ENCODE assay signal across 14 mouse cellular contexts in genomic region chr3:97324046-97324445, GRCm38 (mm10). TPM values are rescaled to one million over a fixed set of nuclear protein-coding genes. Genes with fewer than 3 reads are reported as not detected.
DNase-seq lines count a peak whose midpoint lies in the region; ATAC-seq lines count a peak whose summit lies in the region.
"Had no signal": no experiment of that assay in that cellular context is flagged by ENCODE, and none has a peak within 500 bp of the region (broad histone marks: within the 10 kb centered on the region; RNA-seq: fewer than 3 reads in every experiment).

No protein-coding gene starts in this region.

- 39% methylated on average over 17 of the region's 17 CpGs for WGBS in neural tube, embryonic 11.5 days
- WGBS in hindbrain, embryonic 10.5 days: 52% methylated on average over 17 of the region's 17 CpGs
- WGBS in midbrain, embryonic 12.5 days: 39% methylated on average over 17 of the region's 17 CpGs
- 48% methylated on average over 17 of the region's 17 CpGs for WGBS in stomach, embryonic 16.5 days
- 69% methylated on average over 17 of the region's 17 CpGs for WGBS in kidney, embryonic 16.5 days

- no peak overlapping the region for H3K4me3 ChIP-seq in neural tube, embryonic 11.5 days (ENCODE audit: low read depth, low read length)
- H3K4me3 ChIP-seq in hindbrain, embryonic 10.5 days: no peak overlapping the region
- H3K4me3 ChIP-seq in midbrain, embryonic 12.5 days: 0 out of 2 replicates have a peak overlapping the region, but pooled peaks have one; percentile 3
- no peak overlapping the region; the same call in 1 of the 2 replicates for H3K4me3 ChIP-seq in stomach, embryonic 16.5 days (replicated peaks; ENCODE audit: low read length)
- no peak overlapping the region for H3K4me3 ChIP-seq in kidney, embryonic 16.5 days (ENCODE audit: low read length)
- H3K4me3 ChIP-seq: embryonic facial prominence, embryonic 12.5 days had no signal

- no peak overlapping the region for H3K27ac ChIP-seq in neural tube, embryonic 11.5 days (ENCODE audit: low read depth, low read length)
- H3K27ac ChIP-seq in hindbrain, embryonic 10.5 days: no peak overlapping the region; the same call in 1 of the 2 replicates
- no peak overlapping the region for H3K27ac ChIP-seq in midbrain, embryonic 12.5 days (replicated peaks)
- H3K27ac ChIP-seq in stomach, embryonic 16.5 days (ENCODE audit: low read length): no peak overlapping the region
- H3K27ac ChIP-seq in kidney, embryonic 16.5 days (ENCODE audit: low read length): no peak overlapping the region
- H3K27ac ChIP-seq: embryonic facial prominence, embryonic 12.5 days; macrophage had no signal

- 0 out of 2 replicates have a peak, but pooled peaks have one; percentile 52 for ATAC-seq in neural tube, embryonic 11.5 days (ENCODE audit: insufficient read depth, low FRiP score, low TSS enrichment)
- peak; percentile 44; the same call in 1 of the 2 replicates for ATAC-seq in midbrain, embryonic 12.5 days (ENCODE audit: low FRiP score, low read depth)
- ATAC-seq in stomach, embryonic 16.5 days (ENCODE audit: insufficient read depth, low FRiP score): no peak
- no peak for ATAC-seq in kidney, embryonic 16.5 days (ENCODE audit: low FRiP score, low TSS enrichment)

- no peaks in the 10 kb centered on the region for H3K27me3 ChIP-seq in neural tube, embryonic 11.5 days (ENCODE audit: control insufficient read depth, insufficient read depth, low read length)
- peaks cover 4% of the 10 kb centered on the region; the same call in 1 of the 2 replicates for H3K27me3 ChIP-seq in hindbrain, embryonic 10.5 days (ENCODE audit: insufficient read depth, poor library complexity, severe bottlenecking)
- H3K27me3 ChIP-seq in midbrain, embryonic 12.5 days: peaks cover 6% of the 10 kb centered on the region; the same call in 1 of the 2 replicates
- no peaks in the 10 kb centered on the region for H3K27me3 ChIP-seq in stomach, embryonic 16.5 days (ENCODE audit: control insufficient read depth, insufficient read depth, low read length)
- no peaks in the 10 kb centered on the region for H3K27me3 ChIP-seq in kidney, embryonic 16.5 days (ENCODE audit: insufficient read depth, low read length)
- H3K27me3 ChIP-seq: embryonic facial prominence, embryonic 12.5 days had no signal

- DNase-seq in neural tube, embryonic 11.5 days (ENCODE audit: low spot score): peak; percentile 55
- DNase-seq in neural tube, embryonic 10.5 days (ENCODE audit: extremely low spot score, low spot score): no peak
- peak; percentile 31 for DNase-seq in hindbrain, embryonic 10.5 days (ENCODE audit: low spot score)
- no peak for DNase-seq in gastrocnemius, postnatal 10 days
- no peak for DNase-seq in heart, adult 11 months
- DNase-seq: heart, postnatal 36 days; liver; spleen, adult 18-20 months; thymus, postnatal 4 days had no signal

- no peak overlapping the region for H3K9ac ChIP-seq in neural tube, embryonic 11.5 days (ENCODE audit: low read length)
- no peak overlapping the region for H3K9ac ChIP-seq in midbrain, embryonic 12.5 days (replicated peaks)
- no peak overlapping the region for H3K9ac ChIP-seq in stomach, embryonic 16.5 days (ENCODE audit: low read length)
- no peak overlapping the region for H3K9ac ChIP-seq in kidney, embryonic 16.5 days (replicated peaks; ENCODE audit: low read length)
- H3K9ac ChIP-seq: embryonic facial prominence, embryonic 12.5 days had no signal

- H3K4me2 ChIP-seq in neural tube, embryonic 11.5 days (ENCODE audit: low read depth): no peak overlapping the region
- H3K4me2 ChIP-seq in midbrain, embryonic 12.5 days (replicated peaks): peak overlapping the region; percentile 31
- peak overlapping the region; percentile 25; the same call in 1 of the 2 replicates for H3K4me2 ChIP-seq in stomach, embryonic 16.5 days (ENCODE audit: low read depth, low read length)
- H3K4me2 ChIP-seq in kidney, embryonic 16.5 days (replicated peaks; ENCODE audit: low read depth, low read length): no peak overlapping the region
- H3K4me2 ChIP-seq: embryonic facial prominence, embryonic 12.5 days had no signal

- peaks cover 5% of the 10 kb centered on the region; the same call in 1 of the 2 replicates for H3K4me1 ChIP-seq in neural tube, embryonic 11.5 days (ENCODE audit: control insufficient read depth, insufficient read depth, low read length)
- H3K4me1 ChIP-seq in hindbrain, embryonic 10.5 days (replicated peaks): peaks cover 36% of the 10 kb centered on the region
- peaks cover 18% of the 10 kb centered on the region for H3K4me1 ChIP-seq in midbrain, embryonic 12.5 days
- no peaks in the 10 kb centered on the region; the same call in 1 of the 2 replicates for H3K4me1 ChIP-seq in stomach, embryonic 16.5 days (ENCODE audit: control insufficient read depth, insufficient read depth, low read length)
- H3K4me1 ChIP-seq in kidney, embryonic 16.5 days (ENCODE audit: insufficient read depth, low read length): no peaks in the 10 kb centered on the region
- H3K4me1 ChIP-seq: embryonic facial prominence, embryonic 12.5 days had no signal

- H3K9me3 ChIP-seq in neural tube, embryonic 11.5 days (ENCODE audit: control insufficient read depth, low read length): no peaks in the 10 kb centered on the region
- H3K9me3 ChIP-seq in hindbrain, embryonic 10.5 days: peaks cover 5% of the 10 kb centered on the region; the same call in 1 of the 2 replicates
- peaks cover 4% of the 10 kb centered on the region; the same call in 1 of the 2 replicates for H3K9me3 ChIP-seq in midbrain, embryonic 12.5 days
- H3K9me3 ChIP-seq in stomach, embryonic 16.5 days (replicated peaks; ENCODE audit: control insufficient read depth, low read length): 0 out of 2 replicates have a peak, but pooled peaks cover 3% of the 10 kb centered on the region
- H3K9me3 ChIP-seq in kidney, embryonic 16.5 days (ENCODE audit: low read length): 0 out of 2 replicates have a peak, but pooled peaks cover 3% of the 10 kb centered on the region
- H3K9me3 ChIP-seq: embryonic facial prominence, embryonic 12.5 days had no signal

- H3K36me3 ChIP-seq in neural tube, embryonic 11.5 days (ENCODE audit: control insufficient read depth, insufficient read depth, low read length): no peaks in the 10 kb centered on the region
- no peaks in the 10 kb centered on the region for H3K36me3 ChIP-seq in hindbrain, embryonic 10.5 days
- H3K36me3 ChIP-seq in midbrain, embryonic 12.5 days: no peaks in the 10 kb centered on the region
- no peaks in the 10 kb centered on the region for H3K36me3 ChIP-seq in stomach, embryonic 16.5 days (ENCODE audit: control insufficient read depth, insufficient read depth, low read length)
- H3K36me3 ChIP-seq in kidney, embryonic 16.5 days (ENCODE audit: insufficient read depth, low read length): no peaks in the 10 kb centered on the region
- H3K36me3 ChIP-seq: embryonic facial prominence, embryonic 12.5 days had no signal

RNA-seq across cellular contexts. Expression of gene Bcl9, which starts 26.3 kb away (rescaled TPM):
- polyA plus RNA-seq in neural tube, embryonic 11.5 days (2014; fragmentation: Nextera tagmentation; extraction: Ambion mirVana): 61.9 and 65.4 TPM in 2 replicates
- polyA plus RNA-seq in hindbrain, embryonic 10.5 days (2016; fragmentation: Nextera tagmentation; extraction: Ambion mirVana): 52.3 and 71.6 TPM in 2 replicates
- 79.1 and 91.2 TPM in 2 replicates for polyA plus RNA-seq in midbrain, embryonic 12.5 days (2016; fragmentation: Nextera tagmentation; extraction: Ambion mirVana)
- 41.9 and 43.2 TPM in 2 replicates for polyA plus RNA-seq in stomach, embryonic 16.5 days (2015; fragmentation: Nextera tagmentation; extraction: Ambion mirVana)
- 10 to 100 TPM in 1 of 2 experiments, 1 to 10 TPM in 1; 7.0 to 11.3 TPM for total RNA-seq in gastrocnemius, postnatal 10 days (2021)
- polyA plus RNA-seq in kidney, embryonic 16.5 days (2015; fragmentation: Nextera tagmentation; extraction: Ambion mirVana): 60.8 and 68.7 TPM in 2 replicates

Comparison
In these comparisons a context has a peak if more than half of its experiments do, and no peak if none do; other contexts are left out.
1. DNase-seq: peak in neural tube, embryonic 11.5 days (single experiment) and hindbrain, embryonic 10.5 days (single experiment); none in neural tube, embryonic 10.5 days (single experiment), gastrocnemius, postnatal 10 days (single experiment) and heart, adult 11 months (single experiment).
2. ATAC-seq: peak in neural tube, embryonic 11.5 days (single experiment) and midbrain, embryonic 12.5 days (single experiment); none in stomach, embryonic 16.5 days (single experiment) and kidney, embryonic 16.5 days (single experiment).
3. H3K4me2 ChIP-seq: peak in midbrain, embryonic 12.5 days (single experiment) and stomach, embryonic 16.5 days (single experiment); none in neural tube, embryonic 11.5 days (single experiment) and kidney, embryonic 16.5 days (single experiment).